Mouse (Mus musculus): ENCODE results near the gene Tas2r116.

Tas2r116 gene

DNA sequence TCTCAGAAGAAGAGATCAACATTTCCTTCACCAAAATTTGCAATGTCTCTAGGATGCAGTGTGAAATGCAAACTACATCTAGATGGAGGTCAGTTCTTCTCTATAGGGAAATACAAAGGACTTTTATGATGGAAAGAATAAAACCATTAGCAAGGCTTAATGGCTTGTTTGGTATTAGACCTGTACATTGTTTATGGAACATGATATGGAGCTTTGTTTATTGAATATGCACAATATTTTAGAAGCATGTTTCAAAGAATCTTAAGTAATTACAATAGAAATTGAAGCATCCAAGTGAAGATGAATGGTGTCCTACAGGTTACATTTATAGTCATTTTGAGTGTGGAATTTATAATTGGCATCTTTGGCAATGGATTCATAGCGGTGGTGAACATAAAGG, at the start of gene Tas2r116:
Tas2r116 (plus strand) TSS at position 301 of the 400 bp plus-strand sequence.
- no peak for DNase-seq (ENCODE audit: extremely low read depth, low read depth, low spot score)

DNA sequence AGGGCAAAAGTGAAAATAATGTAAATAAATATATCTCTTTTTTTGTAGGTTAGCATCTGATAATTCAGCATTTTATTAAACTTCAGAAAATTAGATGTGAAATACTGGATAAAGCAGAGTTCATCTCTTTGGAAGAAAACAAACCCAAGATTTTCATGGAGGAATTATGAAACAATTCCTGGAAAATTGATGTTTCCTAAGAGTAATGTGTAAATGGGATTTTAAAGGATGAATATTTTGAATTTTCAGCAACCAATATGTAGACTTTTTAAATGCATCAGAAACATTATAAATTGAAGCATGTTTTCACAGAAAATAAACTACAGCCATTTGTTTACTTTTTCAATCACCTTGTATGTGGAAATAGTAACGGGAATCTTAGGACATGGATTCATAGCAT, 8.4 kb upstream of the Tas2r116 start, which contains the start of gene Tas2r123:
Tas2r123 (plus strand) TSS at position 301 of the 400 bp plus-strand sequence.
- no peak for DNase-seq (ENCODE audit: extremely low read depth, low read depth, low spot score)

- no peak for DNase-seq (ENCODE audit: extremely low read depth, low read depth, low spot score)
Observed at GRCm38 (mm10) chr6:132867708-132868107, 12.5 kb downstream of the Tas2r116 start, which contains the start of gene Tas2r110. Tas2r110 (plus strand) TSS chr6:132868008.

GRCm38 (mm10) chr6:132892711-132893110, 37.5 kb downstream of the Tas2r116 start, which contains the start of gene Tas2r113:
Tas2r113 (plus strand) TSS chr6:132893011.
- no peak for DNase-seq (ENCODE audit: extremely low read depth, low read depth, low spot score)

Measured in fat pad, adult 2 months (tissue).